10 mouse cellular contexts compared by ENCODE assay signal in the genomic region with DNA sequence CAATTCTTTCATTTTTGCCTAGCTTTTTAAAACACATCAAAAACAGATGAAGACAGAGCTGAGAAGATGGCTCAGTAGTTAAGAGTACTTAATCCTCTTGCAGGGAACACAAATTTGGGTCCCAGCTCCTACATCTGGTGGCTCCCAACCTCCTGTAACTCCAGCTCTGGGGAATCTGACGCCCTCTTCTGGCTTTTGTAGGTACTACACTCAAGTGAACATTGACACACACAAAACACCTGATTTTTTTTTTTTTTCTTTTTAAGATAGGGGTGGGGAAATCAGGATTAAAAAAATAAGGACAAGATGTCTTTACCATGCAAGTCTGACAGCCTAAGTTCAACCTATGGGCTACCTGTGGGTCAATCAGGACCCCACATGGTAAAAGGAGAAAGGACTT. TPM values are rescaled to one million over a fixed set of nuclear protein-coding genes. Genes with fewer than 3 reads are reported as not detected.
DNase-seq lines count a peak whose midpoint lies in the region; ATAC-seq and TF ChIP-seq lines count a peak whose summit lies in the region.
"Had no signal": no experiment of that assay in that cellular context is flagged by ENCODE, and none has a peak within 500 bp of the region (broad histone marks: within the 10 kb centered on the region; RNA-seq: fewer than 3 reads in every experiment).

No protein-coding gene starts in this region.

- peak; percentile 35 for DNase-seq in hindbrain, embryonic 11.5 days (ENCODE audit: low spot score)
- DNase-seq in hindbrain, embryonic 14.5 days (ENCODE audit: low spot score): no peak
- no peak for DNase-seq in spleen, adult 2 months (ENCODE audit: low read depth in 1 of 2, low spot score in 2 of 2)
- DNase-seq in spleen, adult 12 weeks (ENCODE audit: low spot score): no peak
- DNase-seq in NIH3T3 (ENCODE audit: low read depth): peak; percentile 47
- peak; percentile 48 for DNase-seq in splenic B cell, adult 2 months (ENCODE audit: low read depth, low spot score)
- DNase-seq: gastrocnemius, postnatal 36 days; thymus, adult 2 months had no signal

- no peak overlapping the region for H3K4me2 ChIP-seq in hindbrain, embryonic 11.5 days (replicated peaks; ENCODE audit: low read depth, low read length)
- no peak overlapping the region for H3K4me2 ChIP-seq in hindbrain, embryonic 14.5 days (replicated peaks)
- no peak overlapping the region for H3K4me2 ChIP-seq in neural tube, embryonic 15.5 days
- H3K4me2 ChIP-seq: hindbrain, embryonic 15.5 days had no signal

- H3K27me3 ChIP-seq in hindbrain, embryonic 11.5 days (ENCODE audit: control insufficient read depth, insufficient read depth, low read length): no peaks in the 10 kb centered on the region
- H3K27me3 ChIP-seq in hindbrain, embryonic 14.5 days (ENCODE audit: control insufficient read depth, insufficient read depth, low read length): no peaks in the 10 kb centered on the region
- H3K27me3 ChIP-seq in spleen, adult 2 months (ENCODE audit: control insufficient read depth, insufficient read depth, low read length): no peaks in the 10 kb centered on the region
- no peaks in the 10 kb centered on the region for H3K27me3 ChIP-seq in splenic B cell, adult 2 months (ENCODE audit: control insufficient read depth, insufficient read depth, low read length, poor library complexity, severe bottlenecking)
- no peaks in the 10 kb centered on the region for H3K27me3 ChIP-seq in neural tube, embryonic 15.5 days (replicated peaks)
- H3K27me3 ChIP-seq: hindbrain, embryonic 15.5 days had no signal

- peak; percentile 4; the same call in 1 of the 2 replicates for TF ChIP-seq CTCF in spleen, adult 2 months (IDR thresholded peaks at IDR 0.05; ENCODE audit: extremely low read depth, insufficient read depth, insufficient read length, insufficient replicate concordance)

- no peak for TF ChIP-seq POLR2A in spleen, adult 2 months (IDR thresholded peaks at IDR 0.05; ENCODE audit: low read depth, low read length)

- no peak overlapping the region for H3K27ac ChIP-seq in hindbrain, embryonic 11.5 days (ENCODE audit: low read depth, low read length)
- no peak overlapping the region for H3K27ac ChIP-seq in hindbrain, embryonic 14.5 days
- no peak overlapping the region for H3K27ac ChIP-seq in spleen, adult 2 months (ENCODE audit: insufficient read depth, low read length)
- H3K27ac ChIP-seq in neural tube, embryonic 15.5 days (replicated peaks): no peak overlapping the region
- H3K27ac ChIP-seq: hindbrain, embryonic 15.5 days had no signal

- no peak for ATAC-seq in hindbrain, embryonic 11.5 days (ENCODE audit: low FRiP score)
- ATAC-seq in hindbrain, embryonic 14.5 days (ENCODE audit: low FRiP score): no peak
- ATAC-seq in neural tube, embryonic 15.5 days (ENCODE audit: low FRiP score): no peak

- H3K9me3 ChIP-seq in hindbrain, embryonic 11.5 days (ENCODE audit: control insufficient read depth, low read length): no peaks in the 10 kb centered on the region
- H3K9me3 ChIP-seq in hindbrain, embryonic 14.5 days (ENCODE audit: control insufficient read depth, low read length): no peaks in the 10 kb centered on the region
- H3K9me3 ChIP-seq in neural tube, embryonic 15.5 days (replicated peaks): no peaks in the 10 kb centered on the region
- H3K9me3 ChIP-seq: hindbrain, embryonic 15.5 days had no signal

- WGBS in hindbrain, embryonic 11.5 days: 4% methylated on average over 1 of the region's 1 CpGs
- 0% methylated on average over 1 of the region's 1 CpGs for WGBS in hindbrain, embryonic 14.5 days
- WGBS in spleen, adult 2 months: 21% methylated on average over 1 of the region's 1 CpGs
- WGBS in neural tube, embryonic 15.5 days: 10% methylated on average over 1 of the region's 1 CpGs

- H3K36me3 ChIP-seq in hindbrain, embryonic 11.5 days (ENCODE audit: control insufficient read depth, insufficient read depth, low read length): no peaks in the 10 kb centered on the region
- peaks cover 38% of the 10 kb centered on the region for H3K36me3 ChIP-seq in hindbrain, embryonic 14.5 days (replicated peaks; ENCODE audit: control insufficient read depth, insufficient read depth)
- no peaks in the 10 kb centered on the region for H3K36me3 ChIP-seq in spleen, adult 2 months (ENCODE audit: control insufficient read depth, insufficient read depth, low read length)
- no peaks in the 10 kb centered on the region for H3K36me3 ChIP-seq in splenic B cell, adult 2 months (ENCODE audit: control insufficient read depth, insufficient read depth, low read length, poor library complexity, severe bottlenecking)
- peaks cover 5% of the 10 kb centered on the region; the same call in 1 of the 2 replicates for H3K36me3 ChIP-seq in neural tube, embryonic 15.5 days

- H3K4me3 ChIP-seq in hindbrain, embryonic 11.5 days (ENCODE audit: low read depth, low read length): no peak overlapping the region
- no peak overlapping the region for H3K4me3 ChIP-seq in hindbrain, embryonic 14.5 days (replicated peaks; ENCODE audit: low read length)
- no peak overlapping the region for H3K4me3 ChIP-seq in spleen, adult 2 months (ENCODE audit: extremely low read depth, insufficient read depth, insufficient read length)
- no peak overlapping the region for H3K4me3 ChIP-seq in neural tube, embryonic 15.5 days (replicated peaks)
- H3K4me3 ChIP-seq: hindbrain, embryonic 15.5 days had no signal

- no peaks in the 10 kb centered on the region for H3K4me1 ChIP-seq in hindbrain, embryonic 11.5 days (replicated peaks; ENCODE audit: control insufficient read depth, insufficient read depth, low read length)
- H3K4me1 ChIP-seq in hindbrain, embryonic 14.5 days (replicated peaks; ENCODE audit: control insufficient read depth, insufficient read depth, low read length): peaks cover 9% of the 10 kb centered on the region
- H3K4me1 ChIP-seq in spleen, adult 2 months (ENCODE audit: control insufficient read depth, insufficient read depth, insufficient read length): peaks cover 4% of the 10 kb centered on the region; the same call in 1 of the 2 replicates
- peaks cover 17% of the 10 kb centered on the region for H3K4me1 ChIP-seq in neural tube, embryonic 15.5 days

- H3K9ac ChIP-seq in hindbrain, embryonic 11.5 days (ENCODE audit: low read depth, low read length): no peak overlapping the region
- no peak overlapping the region for H3K9ac ChIP-seq in hindbrain, embryonic 14.5 days
- H3K9ac ChIP-seq in neural tube, embryonic 15.5 days (replicated peaks): no peak overlapping the region
- H3K9ac ChIP-seq: hindbrain, embryonic 15.5 days had no signal

RNA-seq across cellular contexts. Expression of gene Mllt3, which starts 10.5 kb away (rescaled TPM):
- 58.5 and 73.2 TPM in 2 replicates for polyA plus RNA-seq in hindbrain, embryonic 11.5 days (2014; fragmentation: Nextera tagmentation; extraction: Ambion mirVana)
- 68.8 and 72.9 TPM in 2 replicates for polyA plus RNA-seq in hindbrain, embryonic 14.5 days (2014; fragmentation: Nextera tagmentation; extraction: Ambion mirVana)
- 4.1 and 5.8 TPM in 2 replicates for polyA plus RNA-seq in spleen, adult 2 months (2012; rRNA removed)
- 62.3 and 69.0 TPM in 2 replicates for polyA plus RNA-seq in neural tube, embryonic 15.5 days (2015; fragmentation: Nextera tagmentation; extraction: Ambion mirVana)

Comparison
In these comparisons a context has a peak if more than half of its experiments do, and no peak if none do; other contexts are left out.
1. DNase-seq: peak in hindbrain, embryonic 11.5 days (single experiment), NIH3T3 (single experiment) and splenic B cell, adult 2 months (single experiment); none in hindbrain, embryonic 14.5 days (single experiment), spleen, adult 2 months (0 of 2) and spleen, adult 12 weeks (single experiment).